Mouse (Mus musculus) CH12.LX (cell line): ENCODE results near the gene Ptges3.

ENCODE experiments used
- CTCF ChIP-seq, 2 experiments: IDR thresholded peaks in 1 of 2; conservative IDR thresholded peaks in 1 of 2; 2 replicates each; pipeline ENCODE4 v1.5.1; 2011 to 2012; ENCODE audit warnings: low read depth in 2 of 2, low read length in 2 of 2, improper control_type of control experiment in 1 of 2, inconsistent platforms in 1 of 2, mild to moderate bottlenecking in 1 of 2, moderate library complexity in 1 of 2
- EP300 ChIP-seq: IDR thresholded peaks from 2 replicates; pipeline ENCODE4 v1.6.1; 2011; ENCODE audit warnings: low read length, improper control_type of control experiment
- JUN ChIP-seq: IDR thresholded peaks from 2 replicates; pipeline ENCODE4 v1.6.1; 2011; ENCODE audit warnings: low read depth, mild to moderate bottlenecking, low read length, improper control_type of control experiment, moderate library complexity; ENCODE audit not compliant: insufficient read depth
- MAX ChIP-seq: IDR thresholded peaks from 2 replicates; pipeline ENCODE4 v1.6.1; 2011; ENCODE audit warnings: low read length, improper control_type of control experiment
- POLR2A ChIP-seq: IDR thresholded peaks from 2 replicates; pipeline ENCODE4 v1.6.1; 2011; ENCODE audit warnings: low read depth, mild to moderate bottlenecking, improper control_type of control experiment, low read length
- POLR2AphosphoS2 ChIP-seq: IDR thresholded peaks from 2 replicates; pipeline ENCODE4 v1.6.1; 2011; ENCODE audit warnings: low read depth, low read length, improper control_type of control experiment
- TCF12 ChIP-seq: IDR thresholded peaks from 2 replicates; pipeline ENCODE4 v1.6.1; 2014; ENCODE audit warnings: low read depth, mild to moderate bottlenecking, inconsistent platforms, low read length, improper control_type of control experiment
- USF2 ChIP-seq: conservative IDR thresholded peaks from 2 replicates; pipeline ENCODE4 v1.6.1; 2011; ENCODE audit warnings: low read depth, low read length, improper control_type of control experiment
- ZC3H11A ChIP-seq: IDR thresholded peaks from 2 replicates; pipeline ENCODE4 v1.6.1; 2012; ENCODE audit warnings: low read depth, mild to moderate bottlenecking, inconsistent platforms, low read length, improper control_type of control experiment

DNA sequence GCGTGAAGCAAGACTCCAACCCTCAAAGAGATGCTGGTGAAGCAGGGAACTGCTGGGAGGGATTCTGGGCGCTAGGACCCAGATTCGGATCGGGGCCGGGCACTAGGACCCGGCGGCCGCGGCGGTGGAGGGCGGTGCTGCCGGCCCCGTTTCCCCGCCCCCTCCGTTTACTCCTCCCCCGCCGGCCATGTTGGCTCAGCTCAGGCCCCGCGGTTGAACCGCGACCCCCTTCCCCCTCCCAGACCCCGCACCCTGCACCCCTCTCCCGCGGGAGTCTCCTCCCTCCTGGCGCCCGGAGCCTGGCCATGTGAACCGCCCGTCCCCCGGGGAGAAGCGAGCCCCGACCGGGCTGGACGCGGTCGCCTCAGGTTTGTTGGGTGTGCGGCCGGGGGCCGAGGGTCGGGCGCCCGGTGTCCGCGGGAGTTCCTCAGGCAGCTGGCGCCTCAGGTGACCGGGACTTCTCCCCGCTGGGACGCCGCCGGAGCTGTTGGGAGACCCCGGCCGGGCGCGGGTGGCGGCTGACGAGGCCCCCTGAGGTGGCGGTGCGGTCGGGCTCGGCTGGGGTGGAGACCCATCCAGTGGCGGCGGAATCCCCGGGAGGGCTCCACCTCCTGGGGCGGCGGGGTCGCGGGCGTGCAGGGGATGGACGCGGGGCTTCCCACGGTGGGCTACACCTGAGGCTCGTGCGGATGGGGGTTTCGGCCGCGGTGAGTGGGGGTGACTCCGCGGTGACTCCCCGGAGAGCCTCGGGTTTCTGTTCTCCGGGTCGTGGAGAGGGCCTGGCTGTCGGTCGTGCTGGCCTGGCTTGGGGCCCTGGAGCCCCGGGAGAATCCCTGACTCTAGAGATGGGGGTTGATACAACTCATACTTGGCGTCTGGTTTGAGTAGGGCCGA lies 38.2 kb downstream of the Ptges3 start:
- no peak for TF ChIP-seq CTCF (conservative IDR thresholded peaks at IDR 0.05 in 1 of 2, IDR thresholded peaks at IDR 0.05 in 1 of 2; ENCODE audit: low read depth in 2 of 2, low read length in 2 of 2)
- no peak for TF ChIP-seq ZC3H11A
- TF ChIP-seq POLR2A = peak; percentile 52; the same call in 1 of the 2 replicates
- TF ChIP-seq EP300 = no peak
- TF ChIP-seq JUN = no peak
- TF ChIP-seq MAX = no peak
- TF ChIP-seq TCF12 = peak; percentile 19; the same call in 1 of the 2 replicates
- TF ChIP-seq USF2 = no peak
- no peak for TF ChIP-seq POLR2AphosphoS2
